Mouse (Mus musculus): ENCODE results near the gene Hgd. TPM values are rescaled to one million over a fixed set of nuclear protein-coding genes. Genes with fewer than 3 reads are reported as not detected.

The Hgd gene
- polyA plus RNA-seq, 1 experiment from 2014 or later: 51.7 TPM

GRCm38 (mm10) chr16:37540776-37541175 is 39.2 kb upstream of the Hgd start:
- 91% methylated on average over 6 of the region's 6 CpGs for WGBS
- TF ChIP-seq CTCF (IDR thresholded peaks at IDR 0.05; ENCODE audit: low read depth): no peak
- Histone ChIP-seq H3K9me3 (replicated peaks; ENCODE audit: low read length) (no peaks in the 10 kb centered on the region), H3K4me1 (replicated peaks; ENCODE audit: insufficient read depth, low read length) (peaks cover 3% of the 10 kb centered on the region; the same call in 1 of the 2 replicates), H3K27ac (no peak overlapping the region), H3K36me3 (ENCODE audit: insufficient read depth, low read length) (0 out of 2 replicates have a peak, but pooled peaks cover 6% of the 10 kb centered on the region), H3K27me3 (ENCODE audit: insufficient read depth, low read length) (no peaks in the 10 kb centered on the region), H3K4me3 (replicated peaks; ENCODE audit: low read depth, low read length) (no peak overlapping the region), H3K9ac (ENCODE audit: low read depth, low read length) (no peak overlapping the region), H3K4me2 (ENCODE audit: low read length) (no peak overlapping the region)
- no peak for ATAC-seq (replicated peaks; ENCODE audit: low FRiP score, low read depth)
- no peak for DNase-seq (ENCODE audit: low spot score)

GRCm38 (mm10) chr16:37546312-37546711 is 33.6 kb upstream of the Hgd start:
- Histone ChIP-seq H3K27me3 (ENCODE audit: insufficient read depth, low read length) (no peaks in the 10 kb centered on the region), H3K9me3 (replicated peaks; ENCODE audit: low read length) (no peaks in the 10 kb centered on the region), H3K36me3 (ENCODE audit: insufficient read depth, low read length) (0 out of 2 replicates have a peak, but pooled peaks cover 6% of the 10 kb centered on the region), H3K9ac (ENCODE audit: low read depth, low read length) (no peak overlapping the region), H3K4me1 (replicated peaks; ENCODE audit: insufficient read depth, low read length) (no peaks in the 10 kb centered on the region), H3K4me3 (replicated peaks; ENCODE audit: low read depth, low read length) (no peak overlapping the region), H3K27ac (no peak overlapping the region), H3K4me2 (ENCODE audit: low read length) (no peak overlapping the region)
- 82% methylated on average over 5 of the region's 5 CpGs for WGBS
- DNase-seq (ENCODE audit: low spot score) (no peak), ATAC-seq (replicated peaks; ENCODE audit: low FRiP score, low read depth) (no peak)
- TF ChIP-seq CTCF (IDR thresholded peaks at IDR 0.05; ENCODE audit: low read depth): no peak

- H3K27ac ChIP-seq: no peak overlapping the region
- no peaks in the 10 kb centered on the region for H3K9me3 ChIP-seq (replicated peaks; ENCODE audit: low read length)
- no peak for TF ChIP-seq CTCF (IDR thresholded peaks at IDR 0.05; ENCODE audit: low read depth)
- no peak overlapping the region for H3K4me2 ChIP-seq (ENCODE audit: low read length)
- 89% methylated on average over 3 of the region's 3 CpGs for WGBS
- no peaks in the 10 kb centered on the region for H3K36me3 ChIP-seq (ENCODE audit: insufficient read depth, low read length)
- H3K27me3 ChIP-seq (ENCODE audit: insufficient read depth, low read length): no peaks in the 10 kb centered on the region
- ATAC-seq (replicated peaks; ENCODE audit: low FRiP score, low read depth) (no peak), DNase-seq (ENCODE audit: low spot score) (no peak)
- H3K9ac ChIP-seq (ENCODE audit: low read depth, low read length): no peak overlapping the region
- H3K4me1 ChIP-seq (replicated peaks; ENCODE audit: insufficient read depth, low read length): no peaks in the 10 kb centered on the region
- no peak overlapping the region for H3K4me3 ChIP-seq (replicated peaks; ENCODE audit: low read depth, low read length)
These were observed 29.7 kb upstream of the Hgd start for GRCm38 (mm10) chr16:37550266-37550665.

GRCm38 (mm10) chr16:37550981-37551380 is 29.0 kb upstream of the Hgd start:
- Histone ChIP-seq H3K4me3 (replicated peaks; ENCODE audit: low read depth, low read length) (no peak overlapping the region), H3K27ac (no peak overlapping the region), H3K36me3 (ENCODE audit: insufficient read depth, low read length) (no peaks in the 10 kb centered on the region), H3K9me3 (replicated peaks; ENCODE audit: low read length) (no peaks in the 10 kb centered on the region), H3K4me2 (ENCODE audit: low read length) (no peak overlapping the region), H3K4me1 (replicated peaks; ENCODE audit: insufficient read depth, low read length) (no peaks in the 10 kb centered on the region), H3K9ac (ENCODE audit: low read depth, low read length) (no peak overlapping the region), H3K27me3 (ENCODE audit: insufficient read depth, low read length) (no peaks in the 10 kb centered on the region)
- WGBS: 100% methylated on average over 2 of the region's 2 CpGs
- no peak for DNase-seq (ENCODE audit: low spot score)
- no peak for TF ChIP-seq CTCF (IDR thresholded peaks at IDR 0.05; ENCODE audit: low read depth)
- no peak for ATAC-seq (replicated peaks; ENCODE audit: low FRiP score, low read depth)

DNA sequence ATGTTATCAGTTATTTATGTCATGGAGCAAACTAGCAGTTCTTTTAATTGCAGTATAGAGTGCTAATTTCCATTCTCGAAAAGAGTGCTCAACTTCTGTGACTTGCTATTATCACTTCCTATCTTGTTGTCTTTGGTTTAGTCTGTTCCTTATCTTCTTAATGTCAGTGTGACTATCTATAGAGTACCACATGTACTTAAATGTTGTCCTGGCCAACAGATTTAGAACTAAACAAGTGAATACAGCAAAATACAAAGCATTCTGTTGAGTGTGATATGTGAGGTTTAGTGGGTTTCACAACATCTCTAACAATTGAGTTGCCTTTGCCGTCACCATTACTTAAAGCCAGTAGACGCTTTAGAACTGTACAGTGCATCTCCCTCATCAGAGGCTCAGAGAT is 27.1 kb upstream of the Hgd start:
- 88% methylated on average over 3 of the region's 3 CpGs for WGBS
- H3K9ac ChIP-seq (ENCODE audit: low read depth, low read length): no peak overlapping the region
- H3K4me2 ChIP-seq (ENCODE audit: low read length): no peak overlapping the region
- no peak overlapping the region for H3K27ac ChIP-seq
- H3K27me3 ChIP-seq (ENCODE audit: insufficient read depth, low read length): no peaks in the 10 kb centered on the region
- H3K9me3 ChIP-seq (replicated peaks; ENCODE audit: low read length): no peaks in the 10 kb centered on the region
- H3K4me3 ChIP-seq (replicated peaks; ENCODE audit: low read depth, low read length): no peak overlapping the region
- no peak for DNase-seq (ENCODE audit: low spot score)
- no peaks in the 10 kb centered on the region for H3K4me1 ChIP-seq (replicated peaks; ENCODE audit: insufficient read depth, low read length)
- H3K36me3 ChIP-seq (ENCODE audit: insufficient read depth, low read length): no peaks in the 10 kb centered on the region; the same call in 1 of the 2 replicates
- TF ChIP-seq CTCF (IDR thresholded peaks at IDR 0.05; ENCODE audit: low read depth): no peak
- ATAC-seq (replicated peaks; ENCODE audit: low FRiP score, low read depth): no peak

DNA sequence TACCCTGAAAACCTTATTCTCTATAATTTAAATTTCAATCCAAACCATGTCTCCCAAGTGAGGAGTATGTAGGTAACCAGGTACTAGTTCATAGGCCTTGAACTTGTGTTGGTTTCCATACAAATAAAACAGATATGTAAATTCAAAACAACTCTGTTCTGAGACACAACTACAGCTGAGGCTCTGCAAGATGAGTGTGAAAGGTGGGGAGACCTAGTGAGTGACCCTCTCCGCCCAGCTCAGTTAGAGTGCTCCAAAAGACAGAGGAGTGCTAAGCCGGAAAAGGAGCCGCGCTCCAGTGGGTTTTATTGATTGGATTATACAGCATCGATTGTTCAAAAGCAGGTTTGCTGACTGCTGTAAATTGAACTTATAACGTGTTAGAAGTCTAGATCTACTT is 17.5 kb upstream of the Hgd start:
- no peak overlapping the region for H3K4me3 ChIP-seq (replicated peaks; ENCODE audit: low read depth, low read length)
- no peak overlapping the region for H3K27ac ChIP-seq
- DNase-seq (ENCODE audit: low spot score): no peak
- no peaks in the 10 kb centered on the region for H3K27me3 ChIP-seq (ENCODE audit: insufficient read depth, low read length)
- no peaks in the 10 kb centered on the region for H3K4me1 ChIP-seq (replicated peaks; ENCODE audit: insufficient read depth, low read length)
- ATAC-seq (replicated peaks; ENCODE audit: low FRiP score, low read depth): no peak
- no peaks in the 10 kb centered on the region for H3K9me3 ChIP-seq (replicated peaks; ENCODE audit: low read length)
- no peak overlapping the region for H3K9ac ChIP-seq (ENCODE audit: low read depth, low read length)
- H3K4me2 ChIP-seq (ENCODE audit: low read length): no peak overlapping the region
- no peaks in the 10 kb centered on the region; the same call in 1 of the 2 replicates for H3K36me3 ChIP-seq (ENCODE audit: insufficient read depth, low read length)
- 47% methylated on average over 6 of the region's 6 CpGs for WGBS
- TF ChIP-seq CTCF (IDR thresholded peaks at IDR 0.05; ENCODE audit: low read depth): no peak

GRCm38 (mm10) chr16:37562961-37563360 is 17.0 kb upstream of the Hgd start:
- TF ChIP-seq CTCF (IDR thresholded peaks at IDR 0.05; ENCODE audit: low read depth): no peak
- ATAC-seq (replicated peaks; ENCODE audit: low FRiP score, low read depth) (no peak), DNase-seq (ENCODE audit: low spot score) (no peak)
- no peaks in the 10 kb centered on the region for H3K27me3 ChIP-seq (ENCODE audit: insufficient read depth, low read length)
- no peak overlapping the region for H3K27ac ChIP-seq
- no peaks in the 10 kb centered on the region for H3K9me3 ChIP-seq (replicated peaks; ENCODE audit: low read length)
- no peak overlapping the region for H3K9ac ChIP-seq (ENCODE audit: low read depth, low read length)
- H3K4me1 ChIP-seq (replicated peaks; ENCODE audit: insufficient read depth, low read length): no peaks in the 10 kb centered on the region
- no peak overlapping the region for H3K4me2 ChIP-seq (ENCODE audit: low read length)
- WGBS: 89% methylated on average over 5 of the region's 5 CpGs
- H3K4me3 ChIP-seq (replicated peaks; ENCODE audit: low read depth, low read length): no peak overlapping the region
- H3K36me3 ChIP-seq (ENCODE audit: insufficient read depth, low read length): no peaks in the 10 kb centered on the region

All from kidney, postnatal 0 days (tissue).